Mouse (Mus musculus): ENCODE results near the gene Hoxb4.

DNA sequence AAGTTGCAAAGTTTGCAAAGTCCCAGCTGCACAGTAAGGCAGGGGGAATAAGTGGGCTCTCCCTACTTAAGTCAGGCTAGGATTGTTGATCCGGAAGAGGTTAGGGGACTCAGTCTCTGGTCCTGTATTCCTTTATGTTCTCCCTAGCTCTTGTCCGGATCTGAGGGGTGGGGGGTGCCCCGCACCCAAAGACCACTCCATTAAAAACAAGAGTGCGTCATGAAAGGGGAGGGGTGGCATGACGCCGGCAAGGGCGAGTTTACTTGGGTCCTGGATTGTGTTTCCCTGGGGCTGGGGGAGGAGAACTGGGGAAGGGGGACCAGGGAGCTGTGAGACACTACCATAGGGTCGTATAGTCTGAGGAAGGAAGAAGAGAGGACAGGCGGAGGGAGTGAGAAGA, 18.3 kb upstream of the Hoxb4 start:
- TF ChIP-seq EP300 (IDR thresholded peaks at IDR 0.05; ENCODE audit: low read length) (no peak), CHD1 (IDR thresholded peaks at IDR 0.05; ENCODE audit: low read depth, low read length) (no peak), USF1 (IDR thresholded peaks at IDR 0.05; ENCODE audit: low read depth, low read length) (no peak), CTCF (conservative IDR thresholded peaks at IDR 0.05 in 1 of 2, IDR thresholded peaks at IDR 0.05 in 1 of 2; ENCODE audit: low read depth in 2 of 2, low read length in 2 of 2) (no peak), POLR2A (IDR thresholded peaks at IDR 0.05; ENCODE audit: low read depth, low read length) (no peak), ETS1 (conservative IDR thresholded peaks at IDR 0.05; ENCODE audit: low read depth, low read length) (no peak), CHD2 (IDR thresholded peaks at IDR 0.05; ENCODE audit: low read length) (no peak), ELF1 (IDR thresholded peaks at IDR 0.05; ENCODE audit: low read depth, low read length) (no peak), KAT2A (IDR thresholded peaks at IDR 0.05; ENCODE audit: insufficient replicate concordance, low read length) (no peak), TCF12 (IDR thresholded peaks at IDR 0.05; ENCODE audit: low read depth, low read length) (no peak), SMC3 (IDR thresholded peaks at IDR 0.05; ENCODE audit: low read depth, low read length) (no peak), RAD21 (IDR thresholded peaks at IDR 0.05; ENCODE audit: low read depth, low read length) (no peak), ZKSCAN1 (IDR thresholded peaks at IDR 0.05; ENCODE audit: borderline replicate concordance, low read depth, low read length) (no peak)
